Mouse (Mus musculus): ENCODE measurements around the gene Gm44502.

The Gm44502 gene

GRCm38 (mm10) chr15:89399716-89400115, 29.8 kb downstream of the Gm44502 start:
- no peak for DNase-seq (ENCODE audit: low spot score in 2 of 2)

GRCm38 (mm10) chr15:89398146-89398545, 31.4 kb downstream of the Gm44502 start:
- DNase-seq (ENCODE audit: low spot score in 2 of 2), result no peak

- DNase-seq (ENCODE audit: low spot score in 2 of 2), result no peak
These were observed 32.6 kb downstream of the Gm44502 start for GRCm38 (mm10) chr15:89396883-89397282.

GRCm38 (mm10) chr15:89390081-89390480, 39.4 kb downstream of the Gm44502 start:
- DNase-seq (ENCODE audit: low spot score in 2 of 2), result no peak

- no peak for DNase-seq (ENCODE audit: low spot score in 2 of 2)
These were observed 42.4 kb downstream of the Gm44502 start for GRCm38 (mm10) chr15:89387127-89387526.

- DNase-seq (ENCODE audit: low spot score in 2 of 2), result no peak
These were observed 44.9 kb downstream of the Gm44502 start, which contains the start of gene Klhdc7b for GRCm38 (mm10) chr15:89384617-89385016. TSS of gene Klhdc7b (plus strand) at chr15:89384917.

- DNase-seq (ENCODE audit: low spot score in 2 of 2), result no peak
These were observed 50.1 kb downstream of the Gm44502 start for GRCm38 (mm10) chr15:89379429-89379828.

- DNase-seq (ENCODE audit: low spot score in 2 of 2), result no peak
These were observed 50.6 kb downstream of the Gm44502 start, which contains the start of gene Odf3b for GRCm38 (mm10) chr15:89378831-89379401. TSS of gene Odf3b (minus strand) at chr15:89379282.

GRCm38 (mm10) chr15:89377938-89378828, 51.3 kb downstream of the Gm44502 start:
- DNase-seq (ENCODE audit: low spot score in 2 of 2), result no peak

GRCm38 (mm10) chr15:89377362-89377761, 52.1 kb downstream of the Gm44502 start:
- DNase-seq (ENCODE audit: low spot score in 2 of 2), result no peak

- no peak for DNase-seq (ENCODE audit: low spot score in 2 of 2)
These were observed 52.5 kb downstream of the Gm44502 start, which contains the start of gene Tymp for GRCm38 (mm10) chr15:89376957-89377356. TSS of gene Tymp (minus strand) at chr15:89377039.

GRCm38 (mm10) chr15:89376040-89376439, 53.5 kb downstream of the Gm44502 start:
- no peak for DNase-seq (ENCODE audit: low spot score in 2 of 2)

GRCm38 (mm10) chr15:89374801-89375534, 54.5 kb downstream of the Gm44502 start:
- DNase-seq (ENCODE audit: low spot score in 2 of 2), result no peak

GRCm38 (mm10) chr15:89374340-89374739, 55.2 kb downstream of the Gm44502 start:
- no peak for DNase-seq (ENCODE audit: low spot score in 2 of 2)

GRCm38 (mm10) chr15:89373762-89374248, 55.7 kb downstream of the Gm44502 start, which contains the start of gene Sco2:
TSS of gene Sco2 (minus strand) at chr15:89373846.
- DNase-seq (ENCODE audit: low spot score in 2 of 2), result peak; percentile 94 to 95

- DNase-seq (ENCODE audit: low spot score in 2 of 2), result peak; percentile 88 to 90
These were observed 56.3 kb downstream of the Gm44502 start for GRCm38 (mm10) chr15:89373027-89373761.

GRCm38 (mm10) chr15:89372536-89372935, 57.0 kb downstream of the Gm44502 start:
- DNase-seq (ENCODE audit: low spot score in 2 of 2), result no peak

GRCm38 (mm10) chr15:89372068-89372467, 57.4 kb downstream of the Gm44502 start:
- DNase-seq (ENCODE audit: low spot score in 2 of 2), result no peak

Measured in right cerebral cortex, postnatal 10 days (tissue).